Mouse (Mus musculus): ENCODE measurements around the gene Cyp2b10.
"Not testable (repeated sequence)": the region's sequence is repeated elsewhere in the genome, so short reads cannot be mapped to it uniquely, and the experiment has no call there.

Gene Cyp2b10

DNA sequence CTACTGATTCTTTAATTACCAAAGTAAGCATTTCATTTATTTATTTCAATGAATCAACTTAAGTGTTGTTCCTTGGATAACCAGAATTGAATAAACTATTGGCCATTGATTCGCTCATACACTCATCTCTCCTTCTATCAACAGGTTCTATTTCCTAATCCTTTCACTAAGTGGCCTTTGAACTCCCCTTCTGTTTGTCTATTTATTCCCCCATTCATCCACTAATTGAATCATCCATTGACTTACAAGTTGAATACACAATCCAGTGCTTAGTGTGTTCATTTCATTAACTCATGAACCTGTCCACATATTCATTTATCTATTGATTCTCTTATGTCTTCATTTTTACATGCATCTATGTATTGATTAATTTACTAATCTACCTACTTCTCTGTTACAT lies 18.7 kb downstream of the Cyp2b10 start:
- DNase-seq (ENCODE audit: low spot score): no peak

DNA sequence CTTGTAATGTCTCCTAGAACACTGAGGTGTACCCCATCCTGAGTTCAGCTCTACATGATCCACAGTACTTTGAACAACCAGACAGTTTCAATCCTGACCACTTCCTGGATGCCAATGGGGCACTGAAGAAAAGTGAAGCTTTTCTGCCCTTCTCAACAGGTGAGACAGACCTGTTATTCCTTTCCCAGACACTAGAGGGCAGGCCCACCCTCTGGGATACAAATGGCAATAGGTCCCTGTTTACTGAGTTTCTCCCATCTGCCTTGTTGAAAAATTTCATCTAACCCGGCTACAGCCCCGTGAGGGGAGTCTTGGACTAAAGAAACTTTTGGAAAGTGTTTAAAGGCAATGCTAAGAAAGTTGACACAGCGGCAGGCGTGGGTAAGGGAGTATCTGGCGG lies 19.9 kb downstream of the Cyp2b10 start:
- not testable (repeated sequence) for DNase-seq (ENCODE audit: low spot score)

DNA sequence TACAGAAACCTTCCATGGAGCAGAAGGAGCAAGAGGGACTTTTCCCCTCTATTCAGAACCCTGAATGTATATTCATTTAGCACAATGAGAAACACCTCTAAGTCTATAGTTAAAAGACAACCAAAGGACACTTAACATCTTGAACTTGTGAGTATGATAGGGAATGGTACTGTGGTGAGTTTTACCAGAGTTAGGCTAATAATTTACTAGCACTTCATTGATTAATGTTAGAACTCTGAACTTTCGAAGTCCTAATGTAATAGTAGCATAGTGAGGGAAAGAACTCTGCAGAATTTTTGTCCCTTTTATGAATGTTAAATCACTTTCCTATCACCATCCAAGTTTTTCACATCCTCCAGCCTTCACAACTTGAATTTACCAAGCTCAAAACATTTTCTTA lies 22.0 kb downstream of the Cyp2b10 start:
- DNase-seq (ENCODE audit: low spot score): no peak

DNA sequence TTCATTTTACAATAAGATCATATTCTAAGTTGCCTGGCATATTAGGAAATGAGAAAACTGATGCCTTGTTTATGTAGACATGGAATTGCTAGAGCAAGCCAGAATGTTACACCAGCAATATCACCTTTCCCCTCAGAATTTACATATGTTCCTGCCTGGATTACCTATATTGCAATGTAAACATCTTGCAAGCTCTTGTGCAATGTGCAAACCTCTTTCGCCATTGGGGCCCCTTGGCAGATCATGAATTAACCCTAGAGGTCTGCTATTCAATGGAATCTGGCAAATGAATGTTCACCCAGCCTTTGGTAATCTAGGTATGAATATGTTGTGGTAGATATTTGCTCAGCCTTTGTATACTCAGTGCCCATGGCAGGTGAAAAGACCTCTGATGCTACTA lies 47.9 kb downstream of the Cyp2b10 start:
- DNase-seq (ENCODE audit: low spot score): no peak
